Mouse (Mus musculus): ENCODE measurements at regions not wholly inside any gene's neighbourhood (a gene's known extent, or its start where the extent isn't known, plus 50 kb on each side); places are given as distances from the start of the nearest gene placed in this dataset.

- TF ChIP-seq CTCF (IDR thresholded peaks at IDR 0.05; ENCODE audit: low read depth, low read length) = no peak
- no peak for TF ChIP-seq POLR2A (IDR thresholded peaks at IDR 0.05; ENCODE audit: insufficient read depth, low read length)
Observed at GRCm38 (mm10) chr13:112170872-112171271, 117.4 kb upstream of the Ankrd55 start.

Data from ES-Bruce4 (cell line).